Mouse (Mus musculus): ENCODE measurements around the gene Adam15. TPM values are rescaled to one million over a fixed set of nuclear protein-coding genes. Genes with fewer than 3 reads are reported as not detected.
A peak's percentile ranks its signal among the peaks of the same experiment; 100 is the strongest.

Gene Adam15
- polyA plus RNA-seq, 2 experiments: 45.9 to 80.4 TPM

GRCm38 (mm10) chr3:89379388-89380131, 29.8 kb upstream of the Adam15 start:
- no peak for TF ChIP-seq POLR2A (IDR thresholded peaks at IDR 0.05; ENCODE audit: borderline replicate concordance, extremely low read depth, insufficient read depth, insufficient read length)
- 88% methylated on average over 30 of the region's 31 CpGs for WGBS

GRCm38 (mm10) chr3:89378394-89379067, 28.7 kb upstream of the Adam15 start:
- no peak for TF ChIP-seq POLR2A (IDR thresholded peaks at IDR 0.05; ENCODE audit: borderline replicate concordance, extremely low read depth, insufficient read depth, insufficient read length)
- peak; percentile 85 for DNase-seq (ENCODE audit: low spot score)
- H3K4me2 ChIP-seq (replicated peaks; ENCODE audit: low read depth, low read length, severe bottlenecking): peak overlapping the region; percentile 65
- peak overlapping the region; percentile 41 for H3K4me3 ChIP-seq (replicated peaks; ENCODE audit: low read length)
- ATAC-seq (ENCODE audit: low FRiP score, low read depth): peak; percentile 94
- H3K27me3 ChIP-seq (ENCODE audit: control insufficient read depth, insufficient read depth, low read length): no peaks in the 10 kb centered on the region
- under 1% methylated on average over 20 of the region's 29 CpGs for WGBS
- H3K4me1 ChIP-seq (ENCODE audit: control insufficient read depth, insufficient read depth, low read length): peaks cover 10% of the 10 kb centered on the region
- no peaks in the 10 kb centered on the region for H3K9me3 ChIP-seq (ENCODE audit: control insufficient read depth, low read length)
- H3K27ac ChIP-seq (replicated peaks; ENCODE audit: low read depth, low read length): no peak overlapping the region
- H3K9ac ChIP-seq (ENCODE audit: low read depth, low read length, severe bottlenecking): peak overlapping the region; percentile 57
- H3K36me3 ChIP-seq (ENCODE audit: control insufficient read depth, insufficient read depth, low read length): no peaks in the 10 kb centered on the region

More at GRCm38 (mm10) chr3:89379388-89380131, 29.8 kb upstream of the Adam15 start:
- Histone ChIP-seq H3K27ac (replicated peaks; ENCODE audit: low read depth, low read length) (no peak overlapping the region), H3K36me3 (ENCODE audit: control insufficient read depth, insufficient read depth, low read length) (no peaks in the 10 kb centered on the region), H3K4me3 (replicated peaks; ENCODE audit: low read length) (no peak overlapping the region), H3K9ac (ENCODE audit: low read depth, low read length, severe bottlenecking) (no peak overlapping the region), H3K27me3 (ENCODE audit: control insufficient read depth, insufficient read depth, low read length) (no peaks in the 10 kb centered on the region), H3K9me3 (ENCODE audit: control insufficient read depth, low read length) (no peaks in the 10 kb centered on the region), H3K4me1 (ENCODE audit: control insufficient read depth, insufficient read depth, low read length) (peaks cover 12% of the 10 kb centered on the region), H3K4me2 (replicated peaks; ENCODE audit: low read depth, low read length, severe bottlenecking) (no peak overlapping the region)
- ATAC-seq (ENCODE audit: low FRiP score, low read depth) (no peak), DNase-seq (ENCODE audit: low spot score) (no peak)

DNA sequence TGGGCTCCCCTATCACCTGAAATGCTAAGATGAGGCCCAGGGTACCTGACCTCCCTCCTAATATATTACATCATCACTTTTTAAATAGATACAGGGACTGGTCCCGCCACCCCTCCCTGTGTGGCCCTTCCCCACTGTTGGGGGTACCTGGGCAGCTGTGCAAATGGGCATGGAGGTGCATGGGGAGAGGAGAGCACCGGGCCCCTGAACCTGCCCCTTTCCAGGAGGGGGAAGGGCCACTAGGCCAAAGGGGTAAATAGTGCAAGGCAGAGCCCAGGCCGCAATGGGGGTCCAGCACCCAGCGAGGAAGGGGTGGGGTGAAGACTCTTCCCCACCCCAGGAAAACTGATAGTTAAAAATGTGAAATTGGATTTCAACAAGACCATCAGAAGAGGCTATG, 28.0 kb upstream of the Adam15 start:
- WGBS: 67% methylated on average over 4 of the region's 4 CpGs
- H3K27ac ChIP-seq (replicated peaks; ENCODE audit: low read depth, low read length): no peak overlapping the region
- peak overlapping the region; percentile 65 for H3K4me2 ChIP-seq (replicated peaks; ENCODE audit: low read depth, low read length, severe bottlenecking)
- H3K9me3 ChIP-seq (ENCODE audit: control insufficient read depth, low read length): no peaks in the 10 kb centered on the region
- peak overlapping the region; percentile 41; the same call in 1 of the 2 replicates for H3K4me3 ChIP-seq (replicated peaks; ENCODE audit: low read length)
- H3K36me3 ChIP-seq (ENCODE audit: control insufficient read depth, insufficient read depth, low read length): no peaks in the 10 kb centered on the region
- 0 out of 2 replicates have a peak, but pooled peaks have one; percentile 1 for ATAC-seq (ENCODE audit: low FRiP score, low read depth)
- H3K4me1 ChIP-seq (ENCODE audit: control insufficient read depth, insufficient read depth, low read length): peaks cover 10% of the 10 kb centered on the region
- no peaks in the 10 kb centered on the region for H3K27me3 ChIP-seq (ENCODE audit: control insufficient read depth, insufficient read depth, low read length)
- DNase-seq (ENCODE audit: low spot score): no peak
- no peak for TF ChIP-seq POLR2A (IDR thresholded peaks at IDR 0.05; ENCODE audit: borderline replicate concordance, extremely low read depth, insufficient read depth, insufficient read length)
- peak overlapping the region; percentile 57; the same call in 1 of the 2 replicates for H3K9ac ChIP-seq (ENCODE audit: low read depth, low read length, severe bottlenecking)

DNA sequence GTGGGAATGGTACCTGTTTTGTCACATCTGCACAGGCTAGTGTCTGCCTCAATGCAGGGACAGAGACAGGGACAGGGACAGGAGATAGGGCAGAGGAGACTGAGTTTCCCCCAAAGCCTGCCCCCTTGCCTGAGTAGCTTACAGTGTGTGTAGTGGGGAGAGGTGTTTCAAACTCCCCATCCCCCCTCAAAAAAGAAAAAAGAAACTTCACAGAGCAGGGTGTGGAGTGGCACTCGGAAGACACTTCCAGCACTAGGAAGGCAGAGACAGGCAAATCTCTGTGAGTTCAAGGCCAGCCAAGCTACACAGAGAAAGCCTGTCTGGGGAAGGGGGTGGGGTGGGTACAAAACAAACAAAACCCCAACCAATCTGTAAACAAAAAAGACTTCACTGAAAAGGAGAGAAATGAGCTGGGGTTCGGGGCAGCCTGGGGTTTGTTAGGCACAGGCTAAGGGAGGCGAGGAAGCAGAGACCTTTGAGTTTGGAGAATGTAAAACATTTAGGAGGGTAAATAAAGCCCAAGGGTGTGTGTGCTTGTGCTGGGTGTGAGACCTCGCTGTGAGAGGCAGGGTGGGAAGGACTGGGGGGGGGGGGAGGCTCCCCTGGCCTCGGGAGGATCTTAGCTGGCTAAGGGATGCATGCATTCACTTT, 23.9 kb upstream of the Adam15 start:
- WGBS: 44% methylated on average over 5 of the region's 5 CpGs
- Histone ChIP-seq H3K9ac (ENCODE audit: low read depth, low read length, severe bottlenecking) (no peak overlapping the region), H3K36me3 (ENCODE audit: control insufficient read depth, insufficient read depth, low read length) (no peaks in the 10 kb centered on the region), H3K4me1 (ENCODE audit: control insufficient read depth, insufficient read depth, low read length) (peaks cover 6% of the 10 kb centered on the region), H3K4me2 (replicated peaks; ENCODE audit: low read depth, low read length, severe bottlenecking) (no peak overlapping the region), H3K9me3 (ENCODE audit: control insufficient read depth, low read length) (no peaks in the 10 kb centered on the region), H3K27me3 (ENCODE audit: control insufficient read depth, insufficient read depth, low read length) (no peaks in the 10 kb centered on the region), H3K4me3 (replicated peaks; ENCODE audit: low read length) (no peak overlapping the region), H3K27ac (replicated peaks; ENCODE audit: low read depth, low read length) (no peak overlapping the region)
- DNase-seq (ENCODE audit: low spot score) (no peak), ATAC-seq (ENCODE audit: low FRiP score, low read depth) (no peak)
- no peak for TF ChIP-seq POLR2A (IDR thresholded peaks at IDR 0.05; ENCODE audit: borderline replicate concordance, extremely low read depth, insufficient read depth, insufficient read length)

DNA sequence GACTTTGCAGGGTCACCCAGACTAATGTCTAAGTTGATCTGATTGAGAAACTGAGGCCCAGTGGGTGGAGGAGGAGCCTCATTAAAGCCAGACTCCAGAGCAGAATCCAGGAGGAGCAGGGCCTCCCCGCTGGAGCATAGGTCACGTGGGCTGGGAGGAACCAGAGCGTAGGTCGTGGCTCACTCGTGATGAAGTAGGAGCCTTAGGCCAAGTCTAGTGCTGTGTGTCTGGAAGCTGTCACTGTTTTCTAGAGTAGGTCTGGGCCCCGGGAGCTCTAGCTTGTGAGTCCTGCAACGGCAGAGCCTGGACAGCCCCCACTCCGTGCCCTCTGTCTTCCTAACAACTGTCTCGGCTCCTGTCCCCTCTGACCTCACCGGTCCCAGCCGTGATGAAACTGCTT, 17.5 kb upstream of the Adam15 start:
- TF ChIP-seq POLR2A (IDR thresholded peaks at IDR 0.05; ENCODE audit: borderline replicate concordance, extremely low read depth, insufficient read depth, insufficient read length): no peak
- ATAC-seq (ENCODE audit: low FRiP score, low read depth) (no peak), DNase-seq (ENCODE audit: low spot score) (no peak)
- WGBS: 50% methylated on average over 11 of the region's 11 CpGs
- H3K27me3 ChIP-seq (ENCODE audit: control insufficient read depth, insufficient read depth, low read length): no peaks in the 10 kb centered on the region
- no peak overlapping the region for H3K27ac ChIP-seq (replicated peaks; ENCODE audit: low read depth, low read length)
- no peaks in the 10 kb centered on the region for H3K9me3 ChIP-seq (ENCODE audit: control insufficient read depth, low read length)
- H3K4me2 ChIP-seq (replicated peaks; ENCODE audit: low read depth, low read length, severe bottlenecking): no peak overlapping the region
- H3K9ac ChIP-seq (ENCODE audit: low read depth, low read length, severe bottlenecking): no peak overlapping the region
- H3K36me3 ChIP-seq (ENCODE audit: control insufficient read depth, insufficient read depth, low read length): no peaks in the 10 kb centered on the region
- no peak overlapping the region for H3K4me3 ChIP-seq (replicated peaks; ENCODE audit: low read length)
- H3K4me1 ChIP-seq (ENCODE audit: control insufficient read depth, insufficient read depth, low read length): no peaks in the 10 kb centered on the region
